Mouse (Mus musculus) olfactory bulb, adult 2 months (tissue): ENCODE data around the gene Hdac4. TPM values are rescaled to one million over a fixed set of nuclear protein-coding genes. Genes with fewer than 3 reads are reported as not detected.

Source experiments
- H3K27ac ChIP-seq: fragments of 200-500 bp; 2 replicates; pipeline ENCODE4 v1.5.1; 2012; ENCODE audit warnings: low read depth, low read length; ENCODE audit not compliant: insufficient read depth
- H3K4me1 ChIP-seq: fragments of 200-500 bp; 2 replicates; pipeline ENCODE4 v1.6.1; 2012; ENCODE audit warnings: low read length; ENCODE audit not compliant: control insufficient read depth, insufficient read depth
- H3K4me3 ChIP-seq: fragments of 200-500 bp; 2 replicates; pipeline ENCODE4 v1.5.1; 2012; ENCODE audit warnings: mild to moderate bottlenecking, low read depth, low read length, moderate library complexity; ENCODE audit not compliant: insufficient read depth
- CTCF ChIP-seq: fragments of 200-500 bp; IDR thresholded peaks from 2 replicates; pipeline ENCODE4 v1.5.1; 2012; ENCODE audit warnings: low read depth, mild to moderate bottlenecking, low read length, moderate library complexity; ENCODE audit not compliant: insufficient read depth
- POLR2A ChIP-seq: fragments of 200-500 bp; IDR thresholded peaks from 2 replicates; pipeline ENCODE4 v1.6.1; 2012; ENCODE audit warnings: mild to moderate bottlenecking, low read depth, low read length, moderate library complexity; ENCODE audit not compliant: insufficient read depth
- WGBS: fragments of 180-500 bp; shearing (Covaris S2); methylation state at CpG from one replicate; pipeline ENCODE4 v1.1.7; 2018; 5-methylcytosine and 5-hydroxymethylcytosine counted together
- polyA plus RNA-seq: library from polyadenylated mRNA; stranded (reverse); fragments of >200 nt; gene quantifications from 2 replicates; pipeline ENCODE4 v1.2.4, GENCODE M21; 2012; ENCODE audit warnings: low replicate concordance; ENCODE audit not compliant: missing spikeins, insufficient read depth, insufficient read length

Gene Hdac4
- polyA plus RNA-seq, 1 experiment = not detected

- 59% methylated on average over 9 of the region's 9 CpGs for WGBS
- TF ChIP-seq CTCF (no peak), POLR2A (no peak)
These were observed 230.8 kb downstream of the Hdac4 start for GRCm38 (mm10) chr1:91964486-91965335.

GRCm38 (mm10) chr1:91962256-91962655 lies 233.2 kb downstream of the Hdac4 start:
- no peak overlapping the region for H3K27ac ChIP-seq
- no peak overlapping the region for H3K4me3 ChIP-seq
- H3K4me1 ChIP-seq = peaks cover 8% of the 10 kb centered on the region
- 47% methylated on average over 1 of the region's 1 CpGs for WGBS
- no peak for TF ChIP-seq POLR2A
- TF ChIP-seq CTCF = peak; percentile 54

More at GRCm38 (mm10) chr1:91964486-91965335, 230.8 kb downstream of the Hdac4 start:
- Histone ChIP-seq H3K4me3 (no peak overlapping the region), H3K27ac (no peak overlapping the region), H3K4me1 (peaks cover 11% of the 10 kb centered on the region)

GRCm38 (mm10) chr1:91961231-91961630 lies 234.3 kb downstream of the Hdac4 start:
- 85% methylated on average over 8 of the region's 8 CpGs for WGBS
- Histone ChIP-seq H3K27ac (no peak overlapping the region), H3K4me3 (no peak overlapping the region), H3K4me1 (peaks cover 9% of the 10 kb centered on the region)
- TF ChIP-seq POLR2A (no peak), CTCF (no peak)

- Histone ChIP-seq H3K27ac (no peak overlapping the region), H3K4me3 (no peak overlapping the region), H3K4me1 (peaks cover 14% of the 10 kb centered on the region)
- WGBS = 23% methylated on average over 3 of the region's 3 CpGs
- TF ChIP-seq CTCF = no peak
- TF ChIP-seq POLR2A = no peak
These were observed 235.6 kb downstream of the Hdac4 start for GRCm38 (mm10) chr1:91959891-91960290.

- H3K4me3 ChIP-seq = no peak overlapping the region
- H3K4me1 ChIP-seq = peaks cover 14% of the 10 kb centered on the region
- no peak overlapping the region for H3K27ac ChIP-seq
- WGBS = 72% methylated on average over 5 of the region's 5 CpGs
- TF ChIP-seq CTCF = no peak
These were observed 236.5 kb downstream of the Hdac4 start for GRCm38 (mm10) chr1:91959044-91959443.

- 58% methylated on average over 4 of the region's 4 CpGs for WGBS
- peak overlapping the region; percentile 41 for H3K27ac ChIP-seq
- peaks cover 14% of the 10 kb centered on the region for H3K4me1 ChIP-seq
- no peak overlapping the region for H3K4me3 ChIP-seq
- no peak for TF ChIP-seq CTCF
- TF ChIP-seq POLR2A = no peak
These were observed 239.3 kb downstream of the Hdac4 start for GRCm38 (mm10) chr1:91956229-91956628.

GRCm38 (mm10) chr1:91954954-91955353 lies 240.5 kb downstream of the Hdac4 start:
- no peak overlapping the region for H3K27ac ChIP-seq
- TF ChIP-seq CTCF = no peak
- no peak for TF ChIP-seq POLR2A
- WGBS = 71% methylated on average over 5 of the region's 5 CpGs
- peaks cover 13% of the 10 kb centered on the region for H3K4me1 ChIP-seq
- H3K4me3 ChIP-seq = no peak overlapping the region

- H3K27ac ChIP-seq = no peak overlapping the region
- 82% methylated on average over 6 of the region's 6 CpGs for WGBS
- no peak overlapping the region for H3K4me3 ChIP-seq
- peaks cover 13% of the 10 kb centered on the region for H3K4me1 ChIP-seq
- TF ChIP-seq CTCF = no peak
- no peak for TF ChIP-seq POLR2A
These were observed 242.6 kb downstream of the Hdac4 start for GRCm38 (mm10) chr1:91952912-91953311.

- TF ChIP-seq CTCF (no peak), POLR2A (no peak)
- WGBS = 96% methylated on average over 7 of the region's 7 CpGs
- no peak overlapping the region for H3K27ac ChIP-seq
- H3K4me1 ChIP-seq = peaks cover 18% of the 10 kb centered on the region
- H3K4me3 ChIP-seq = no peak overlapping the region
These were observed 248.1 kb downstream of the Hdac4 start for GRCm38 (mm10) chr1:91947441-91947840.

- peak overlapping the region; percentile 66; the same call in 1 of the 2 replicates for H3K27ac ChIP-seq
- H3K4me1 ChIP-seq = peaks cover 22% of the 10 kb centered on the region
- 23% methylated on average over 2 of the region's 2 CpGs for WGBS
- TF ChIP-seq POLR2A (no peak), CTCF (no peak)
- H3K4me3 ChIP-seq = no peak overlapping the region
These were observed 252.9 kb downstream of the Hdac4 start for GRCm38 (mm10) chr1:91942583-91942982.
